12 mouse cellular contexts compared by ENCODE assay signal in genomic region chr17:75870492-75870891, GRCm38 (mm10).
A peak's percentile ranks its signal among the peaks of the same experiment; 100 is the strongest.
DNase-seq lines count a peak whose midpoint lies in the region; ATAC-seq and TF ChIP-seq lines count a peak whose summit lies in the region.
"Had no signal": no experiment of that assay in that cellular context is flagged by ENCODE, and none has a peak within 500 bp of the region (broad histone marks: within the 10 kb centered on the region; RNA-seq: fewer than 3 reads in every experiment).

No protein-coding gene starts in this region.

- no peaks in the 10 kb centered on the region for H3K9me3 ChIP-seq in liver, postnatal 0 days (ENCODE audit: low read length)

- H3K27ac ChIP-seq in liver, postnatal 0 days (ENCODE audit: low read depth): no peak overlapping the region
- H3K27ac ChIP-seq in kidney, adult 2 months (ENCODE audit: insufficient read depth, low read depth, low read length): no peak overlapping the region

- peaks cover 8% of the 10 kb centered on the region; the same call in 1 of the 2 replicates for H3K27me3 ChIP-seq in liver, postnatal 0 days (ENCODE audit: insufficient read depth, low read length)
- no peaks in the 10 kb centered on the region for H3K27me3 ChIP-seq in kidney, adult 2 months (replicated peaks; ENCODE audit: control insufficient read depth, insufficient read depth, low read length)

- no peak for ATAC-seq in liver, postnatal 0 days

- H3K9ac ChIP-seq in liver, postnatal 0 days (replicated peaks): no peak overlapping the region

- TF ChIP-seq CTCF in liver, postnatal 0 days (IDR thresholded peaks at IDR 0.05; ENCODE audit: low read depth): no peak
- TF ChIP-seq CTCF in kidney, adult 2 months (conservative IDR thresholded peaks at IDR 0.05; ENCODE audit: insufficient read depth, insufficient read length, low read depth, low read length): no peak

- WGBS in liver, postnatal 0 days (ENCODE audit: insufficient replicate concordance): 59% methylated on average over 2 of the region's 2 CpGs
- WGBS in kidney, adult 2 months: 64% methylated on average over 2 of the region's 2 CpGs

- no peaks in the 10 kb centered on the region for H3K4me1 ChIP-seq in liver, postnatal 0 days (ENCODE audit: insufficient read depth)
- H3K4me1 ChIP-seq in kidney, adult 2 months (ENCODE audit: control insufficient read depth, insufficient read depth, low read length): no peaks in the 10 kb centered on the region

- TF ChIP-seq POLR2A in kidney, adult 2 months (IDR thresholded peaks at IDR 0.05; ENCODE audit: low read depth, low read length): no peak

- peak; percentile 43 to 64 for DNase-seq in cerebellum, postnatal 25 days
- DNase-seq in cerebellum, adult 11-12 months: no peak
- DNase-seq in right cerebral cortex, postnatal 4 days: peak; percentile 24
- no peak for DNase-seq in right cerebral cortex, postnatal 25 days
- peak; percentile 30 to 44 for DNase-seq in layer of hippocampus, postnatal 36 days
- no peak for DNase-seq in liver, postnatal 0 days
- no peak for DNase-seq in heart, postnatal 36 days
- DNase-seq in kidney, adult 2 months: no peak
- DNase-seq: adrenal gland, postnatal 14 days; heart, adult 18-20 months; heart, postnatal 14 days; kidney, adult 8-10 months had no signal

- TF ChIP-seq EP300 in liver, postnatal 0 days (IDR thresholded peaks at IDR 0.05; ENCODE audit: low read depth): no peak

- no peak overlapping the region for H3K4me3 ChIP-seq in liver, postnatal 0 days (ENCODE audit: low read depth, low read length)
- no peak overlapping the region for H3K4me3 ChIP-seq in kidney, adult 2 months (ENCODE audit: insufficient read depth, low read depth, low read length)

- H3K36me3 ChIP-seq in liver, postnatal 0 days (replicated peaks; ENCODE audit: insufficient read depth, low read length): no peaks in the 10 kb centered on the region
- no peaks in the 10 kb centered on the region for H3K36me3 ChIP-seq in kidney, adult 2 months (ENCODE audit: control insufficient read depth, insufficient read depth, low read length)

- intact Hi-C loops in heart, postnatal 36 days (cut with DNase I): no loop called here

- no peak overlapping the region for H3K4me2 ChIP-seq in liver, postnatal 0 days (ENCODE audit: low read depth, low read length)

Comparison
In these comparisons a context has a peak if more than half of its experiments do, and no peak if none do; other contexts are left out.
1. DNase-seq: peak in cerebellum, postnatal 25 days (2 of 2), right cerebral cortex, postnatal 4 days (single experiment) and layer of hippocampus, postnatal 36 days (2 of 2); none in cerebellum, adult 11-12 months (single experiment), right cerebral cortex, postnatal 25 days (single experiment), liver, postnatal 0 days (single experiment), heart, postnatal 36 days (0 of 2) and kidney, adult 2 months (single experiment).